8 mouse cellular contexts compared by ENCODE assay signal in genomic region chr2:152705993-152706571, GRCm38 (mm10). TPM values are rescaled to one million over a fixed set of nuclear protein-coding genes. Genes with fewer than 3 reads are reported as not detected.
A peak's percentile ranks its signal among the peaks of the same experiment; 100 is the strongest.
DNase-seq lines count a peak whose midpoint lies in the region; ATAC-seq lines count a peak whose summit lies in the region.

No protein-coding gene starts in this region.

- no peaks in the 10 kb centered on the region for H3K9me3 ChIP-seq in embryonic facial prominence, embryonic 15.5 days (replicated peaks)
- no peaks in the 10 kb centered on the region for H3K9me3 ChIP-seq in heart, embryonic 10.5 days
- H3K9me3 ChIP-seq in limb, embryonic 13.5 days, result no peaks in the 10 kb centered on the region
- no peaks in the 10 kb centered on the region for H3K9me3 ChIP-seq in neural tube, embryonic 13.5 days

- H3K36me3 ChIP-seq in embryonic facial prominence, embryonic 15.5 days, result peaks cover 45% of the 10 kb centered on the region
- peaks cover 56% of the 10 kb centered on the region for H3K36me3 ChIP-seq in heart, embryonic 10.5 days
- peaks cover 53% of the 10 kb centered on the region for H3K36me3 ChIP-seq in limb, embryonic 13.5 days
- H3K36me3 ChIP-seq in neural tube, embryonic 13.5 days, result peaks cover 55% of the 10 kb centered on the region

- WGBS in embryonic facial prominence, embryonic 15.5 days, result 23% methylated on average over 22 of the region's 22 CpGs
- WGBS in heart, embryonic 10.5 days, result 83% methylated on average over 22 of the region's 22 CpGs
- WGBS in limb, embryonic 13.5 days, result 18% methylated on average over 22 of the region's 22 CpGs
- WGBS in neural tube, embryonic 13.5 days, result 47% methylated on average over 22 of the region's 22 CpGs

- H3K27ac ChIP-seq in embryonic facial prominence, embryonic 15.5 days (replicated peaks), result peak overlapping the region; percentile 94
- H3K27ac ChIP-seq in heart, embryonic 10.5 days, result peak overlapping the region; percentile 96
- H3K27ac ChIP-seq in limb, embryonic 13.5 days, result peak overlapping the region; percentile 96
- H3K27ac ChIP-seq in neural tube, embryonic 13.5 days (replicated peaks), result peak overlapping the region; percentile 94

- ATAC-seq in embryonic facial prominence, embryonic 15.5 days (ENCODE audit: insufficient number of reproducible peaks, low FRiP score, low TSS enrichment, low read depth), result peak; percentile 85
- peak; percentile 84 for ATAC-seq in limb, embryonic 13.5 days (ENCODE audit: low FRiP score, low read depth)
- peak; percentile 60 for ATAC-seq in neural tube, embryonic 13.5 days (ENCODE audit: low read depth)

- H3K27me3 ChIP-seq in embryonic facial prominence, embryonic 15.5 days, result no peaks in the 10 kb centered on the region
- H3K27me3 ChIP-seq in heart, embryonic 10.5 days (ENCODE audit: insufficient read depth, poor library complexity, severe bottlenecking), result no peaks in the 10 kb centered on the region
- H3K27me3 ChIP-seq in limb, embryonic 13.5 days, result no peaks in the 10 kb centered on the region
- no peaks in the 10 kb centered on the region for H3K27me3 ChIP-seq in neural tube, embryonic 13.5 days

- peak; percentile 64 for DNase-seq in embryo, embryonic 11 days
- no peak for DNase-seq in embryo, embryonic 10.5 days (ENCODE audit: low spot score)
- no peak for DNase-seq in heart, embryonic 10.5 days (ENCODE audit: low spot score)
- peak; percentile 73 for DNase-seq in kidney, adult 9 months
- DNase-seq in B cell, adult 2 months, result no peak

- peaks cover 53% of the 10 kb centered on the region for H3K4me1 ChIP-seq in embryonic facial prominence, embryonic 15.5 days
- H3K4me1 ChIP-seq in heart, embryonic 10.5 days, result peaks cover 38% of the 10 kb centered on the region
- peaks cover 52% of the 10 kb centered on the region for H3K4me1 ChIP-seq in limb, embryonic 13.5 days
- H3K4me1 ChIP-seq in neural tube, embryonic 13.5 days (replicated peaks), result peaks cover 36% of the 10 kb centered on the region

- H3K4me2 ChIP-seq in embryonic facial prominence, embryonic 15.5 days (replicated peaks), result peak overlapping the region; percentile 9; the same call in 1 of the 2 replicates
- H3K4me2 ChIP-seq in limb, embryonic 13.5 days (replicated peaks), result peak overlapping the region; percentile 69
- H3K4me2 ChIP-seq in neural tube, embryonic 13.5 days, result no peak overlapping the region

- no peak overlapping the region for H3K9ac ChIP-seq in embryonic facial prominence, embryonic 15.5 days
- H3K9ac ChIP-seq in limb, embryonic 13.5 days, result 0 out of 2 replicates have a peak overlapping the region, but pooled peaks have one; percentile 43
- H3K9ac ChIP-seq in neural tube, embryonic 13.5 days, result peak overlapping the region; percentile 43; the same call in 1 of the 2 replicates

- no peak overlapping the region for H3K4me3 ChIP-seq in embryonic facial prominence, embryonic 15.5 days (replicated peaks)
- H3K4me3 ChIP-seq in heart, embryonic 10.5 days, result no peak overlapping the region
- H3K4me3 ChIP-seq in limb, embryonic 13.5 days, result 0 out of 2 replicates have a peak overlapping the region, but pooled peaks have one; percentile 9
- H3K4me3 ChIP-seq in neural tube, embryonic 13.5 days, result no peak overlapping the region

RNA-seq across cellular contexts. Expression of gene Mcts2, which starts 19.2 kb away (rescaled TPM):
- polyA plus RNA-seq in embryonic facial prominence, embryonic 15.5 days (2015; fragmentation: Nextera tagmentation; extraction: Ambion mirVana), result 24.7 and 27.3 TPM in 2 replicates
- polyA plus RNA-seq in heart, embryonic 10.5 days (2016; fragmentation: Nextera tagmentation; extraction: Ambion mirVana), result 28.0 and 33.2 TPM in 2 replicates
- 29.2 and 30.0 TPM in 2 replicates for polyA plus RNA-seq in limb, embryonic 13.5 days (2015; fragmentation: Nextera tagmentation; extraction: Ambion mirVana)
- 45.5 TPM in 2 replicates for polyA plus RNA-seq in neural tube, embryonic 13.5 days (2015; fragmentation: Nextera tagmentation; extraction: Ambion mirVana)

RNA-seq across cellular contexts. Expression of gene Id1, which starts 30.0 kb away (rescaled TPM):
- 142 and 160 TPM in 2 replicates for polyA plus RNA-seq in embryonic facial prominence, embryonic 15.5 days (2015; fragmentation: Nextera tagmentation; extraction: Ambion mirVana)
- 92.5 and 124 TPM in 2 replicates for polyA plus RNA-seq in heart, embryonic 10.5 days (2016; fragmentation: Nextera tagmentation; extraction: Ambion mirVana)
- 232 and 236 TPM in 2 replicates for polyA plus RNA-seq in limb, embryonic 13.5 days (2015; fragmentation: Nextera tagmentation; extraction: Ambion mirVana)
- 63.6 and 68.2 TPM in 2 replicates for polyA plus RNA-seq in neural tube, embryonic 13.5 days (2015; fragmentation: Nextera tagmentation; extraction: Ambion mirVana)

RNA-seq across cellular contexts. Expression of gene H13, which starts 36.8 kb away (rescaled TPM):
- polyA plus RNA-seq in embryonic facial prominence, embryonic 15.5 days (2015; fragmentation: Nextera tagmentation; extraction: Ambion mirVana), result 130 and 137 TPM in 2 replicates
- polyA plus RNA-seq in heart, embryonic 10.5 days (2016; fragmentation: Nextera tagmentation; extraction: Ambion mirVana), result 84.1 and 103 TPM in 2 replicates
- 156 and 159 TPM in 2 replicates for polyA plus RNA-seq in limb, embryonic 13.5 days (2015; fragmentation: Nextera tagmentation; extraction: Ambion mirVana)
- 149 and 155 TPM in 2 replicates for polyA plus RNA-seq in neural tube, embryonic 13.5 days (2015; fragmentation: Nextera tagmentation; extraction: Ambion mirVana)

RNA-seq across cellular contexts. Expression of gene Cox4i2, which starts 47.9 kb away (rescaled TPM):
- polyA plus RNA-seq in embryonic facial prominence, embryonic 15.5 days (2015; fragmentation: Nextera tagmentation; extraction: Ambion mirVana), result 37.7 and 37.9 TPM in 2 replicates
- 18.8 and 21.1 TPM in 2 replicates for polyA plus RNA-seq in heart, embryonic 10.5 days (2016; fragmentation: Nextera tagmentation; extraction: Ambion mirVana)
- polyA plus RNA-seq in limb, embryonic 13.5 days (2015; fragmentation: Nextera tagmentation; extraction: Ambion mirVana), result 32.0 and 34.4 TPM in 2 replicates
- 4.5 and 4.7 TPM in 2 replicates for polyA plus RNA-seq in neural tube, embryonic 13.5 days (2015; fragmentation: Nextera tagmentation; extraction: Ambion mirVana)

Comparison
In these comparisons a context has a peak if more than half of its experiments do, and no peak if none do; other contexts are left out.
1. DNase-seq: peak in embryo, embryonic 11 days (single experiment) and kidney, adult 9 months (single experiment); none in embryo, embryonic 10.5 days (single experiment), heart, embryonic 10.5 days (single experiment) and B cell, adult 2 months (0 of 2).
2. Peak in every context shown above with its lines, with median percentiles within 50 percentile points of each other: ATAC-seq and H3K27ac ChIP-seq.